Mouse (Mus musculus): ENCODE results near the gene Mbtd1. TPM values are rescaled to one million over a fixed set of nuclear protein-coding genes. Genes with fewer than 3 reads are reported as not detected.
"Not testable (repeated sequence)": the region's sequence is repeated elsewhere in the genome, so short reads cannot be mapped to it uniquely, and the experiment has no call there.

Gene Mbtd1
- polyA plus RNA-seq, 1 experiment from 2014 or later: 50.1 TPM

- H3K36me3 ChIP-seq: peaks cover 5% of the 10 kb centered on the region; the same call in 1 of the 2 replicates
- no peak overlapping the region for H3K27ac ChIP-seq
- 7% methylated on average over 4 of the region's 4 CpGs for whole genome bisulfite sequencing
- ATAC-seq (ENCODE audit: low FRiP score): no peak
- peaks cover 32% of the 10 kb centered on the region for H3K4me1 ChIP-seq
- peak overlapping the region; percentile 98 for H3K4me3 ChIP-seq
- no peaks in the 10 kb centered on the region for H3K9me3 ChIP-seq (replicated peaks)
- H3K4me2 ChIP-seq (replicated peaks): peak overlapping the region; percentile 92
- peak overlapping the region; percentile 94 for H3K9ac ChIP-seq
- no peaks in the 10 kb centered on the region for H3K27me3 ChIP-seq
Measured at GRCm38 (mm10) chr11:93887080-93887447, 1.4 kb downstream of the Mbtd1 start.

GRCm38 (mm10) chr11:93897732-93898131 lies 12.1 kb downstream of the Mbtd1 start:
- Histone ChIP-seq H3K4me3 (no peak overlapping the region), H3K4me1 (no peaks in the 10 kb centered on the region), H3K4me2 (replicated peaks) (no peak overlapping the region), H3K27ac (no peak overlapping the region), H3K36me3 (peaks cover 12% of the 10 kb centered on the region), H3K9ac (no peak overlapping the region), H3K9me3 (replicated peaks) (no peaks in the 10 kb centered on the region), H3K27me3 (no peaks in the 10 kb centered on the region)
- WGBS: 87% methylated on average over 3 of the region's 3 CpGs
- no peak for ATAC-seq (ENCODE audit: low FRiP score)

- Histone ChIP-seq H3K27ac (no peak overlapping the region), H3K4me3 (no peak overlapping the region), H3K27me3 (no peaks in the 10 kb centered on the region), H3K36me3 (peaks cover 57% of the 10 kb centered on the region), H3K4me1 (no peaks in the 10 kb centered on the region), H3K9ac (no peak overlapping the region), H3K9me3 (replicated peaks) (no peaks in the 10 kb centered on the region), H3K4me2 (replicated peaks) (no peak overlapping the region)
- 90% methylated on average over 4 of the region's 4 CpGs for WGBS
- ATAC-seq (ENCODE audit: low FRiP score): no peak
Measured at GRCm38 (mm10) chr11:93906834-93907233, 21.2 kb downstream of the Mbtd1 start.

DNA sequence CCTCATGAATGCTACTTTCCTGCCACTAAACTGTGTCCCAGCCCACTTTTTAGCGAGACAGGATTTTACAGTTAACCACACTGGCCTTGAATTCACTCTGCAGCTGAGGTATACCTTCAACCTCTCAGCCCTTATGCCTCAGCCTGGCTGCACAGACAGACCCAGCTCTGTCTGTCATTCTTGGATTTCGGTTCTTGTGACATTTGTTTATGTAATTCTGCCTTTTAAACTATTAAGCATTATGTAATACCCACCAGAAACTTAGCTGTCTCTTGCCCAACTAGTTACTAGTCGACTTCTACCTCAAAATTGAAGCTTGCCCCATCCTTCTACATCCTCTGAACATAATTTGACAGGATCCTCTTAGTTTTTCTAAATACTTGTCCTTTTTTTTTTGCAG lies 22.2 kb downstream of the Mbtd1 start:
- Histone ChIP-seq H3K4me3 (no peak overlapping the region), H3K9ac (no peak overlapping the region), H3K36me3 (peaks cover 59% of the 10 kb centered on the region), H3K4me1 (no peaks in the 10 kb centered on the region), H3K9me3 (replicated peaks) (no peaks in the 10 kb centered on the region), H3K4me2 (replicated peaks) (no peak overlapping the region), H3K27ac (no peak overlapping the region), H3K27me3 (no peaks in the 10 kb centered on the region)
- no peak for ATAC-seq (ENCODE audit: low FRiP score)
- 87% methylated on average over 3 of the region's 3 CpGs for WGBS

DNA sequence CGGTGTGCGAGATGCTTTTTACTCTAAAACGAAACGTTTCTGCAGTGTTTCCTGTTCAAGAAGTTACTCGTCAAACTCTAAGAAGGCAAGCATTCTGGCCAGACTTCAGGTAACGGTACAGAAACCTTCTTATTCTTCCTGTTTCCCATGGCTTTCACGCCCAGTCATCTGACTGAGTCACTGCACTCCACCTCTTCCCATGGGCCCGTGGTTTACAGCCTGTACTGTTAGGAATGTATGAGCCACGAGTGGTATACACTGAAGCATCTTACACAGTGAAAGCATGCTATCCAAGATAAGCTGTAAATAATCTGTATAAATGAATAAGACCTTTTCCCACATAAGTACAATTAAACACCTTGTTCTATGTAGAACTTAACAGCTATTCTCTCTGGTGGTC lies 23.2 kb downstream of the Mbtd1 start:
- Histone ChIP-seq H3K9me3 (replicated peaks) (no peaks in the 10 kb centered on the region), H3K9ac (no peak overlapping the region), H3K4me1 (no peaks in the 10 kb centered on the region), H3K36me3 (peaks cover 65% of the 10 kb centered on the region), H3K27ac (no peak overlapping the region), H3K27me3 (no peaks in the 10 kb centered on the region), H3K4me3 (no peak overlapping the region), H3K4me2 (replicated peaks) (no peak overlapping the region)
- 94% methylated on average over 9 of the region's 9 CpGs for WGBS
- no peak for ATAC-seq (ENCODE audit: low FRiP score)

DNA sequence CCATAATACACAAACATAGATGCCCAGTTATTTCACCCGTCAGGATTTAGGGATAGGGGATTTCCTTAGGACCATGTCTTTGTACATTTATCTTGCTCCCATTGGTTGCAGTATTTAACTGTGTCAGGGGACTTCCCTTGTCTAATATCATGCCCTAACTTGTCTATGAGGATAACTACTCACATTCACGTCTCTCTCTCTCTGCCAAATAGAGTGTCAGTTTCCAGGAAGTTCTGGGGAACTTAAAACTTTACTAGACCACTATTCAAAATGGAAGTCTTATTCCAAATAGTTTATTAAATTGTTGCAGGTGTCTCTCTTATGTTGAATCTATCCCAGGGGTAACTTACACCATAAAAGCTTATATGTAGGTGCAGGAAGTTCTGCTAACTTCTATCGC lies 26.0 kb downstream of the Mbtd1 start:
- Histone ChIP-seq H3K9me3 (replicated peaks) (no peaks in the 10 kb centered on the region), H3K4me1 (no peaks in the 10 kb centered on the region), H3K4me2 (replicated peaks) (no peak overlapping the region), H3K36me3 (peaks cover 65% of the 10 kb centered on the region), H3K27ac (no peak overlapping the region), H3K4me3 (no peak overlapping the region), H3K9ac (no peak overlapping the region), H3K27me3 (no peaks in the 10 kb centered on the region)
- WGBS: 92% methylated on average over 3 of the region's 3 CpGs
- no peak for ATAC-seq (ENCODE audit: low FRiP score)

DNA sequence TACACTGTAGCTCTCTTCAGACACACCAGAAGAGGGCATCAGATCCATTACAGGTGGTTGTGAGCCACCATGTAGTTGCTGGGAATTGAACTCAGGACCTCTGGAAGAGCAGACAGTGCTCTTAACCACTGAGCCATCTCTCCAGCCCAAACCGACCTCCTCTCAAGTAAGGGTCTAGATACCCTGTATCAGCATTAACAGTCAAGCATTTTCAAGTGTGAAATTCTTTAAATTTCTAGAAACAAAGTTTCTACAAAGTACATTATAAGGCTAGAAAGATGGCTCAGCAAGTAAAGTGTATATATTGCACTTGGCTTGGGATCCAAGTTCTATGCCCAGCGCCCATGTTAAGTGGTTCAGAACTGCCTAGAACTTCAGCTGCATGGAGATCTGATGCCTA lies 29.4 kb downstream of the Mbtd1 start:
- not testable (repeated sequence) for H3K4me2 ChIP-seq (replicated peaks); H3K4me3 ChIP-seq; H3K9ac ChIP-seq; H3K27me3 ChIP-seq; H3K27ac ChIP-seq; H3K4me1 ChIP-seq; H3K9me3 ChIP-seq (replicated peaks); ATAC-seq (ENCODE audit: low FRiP score)
- peaks cover 67% of the 10 kb centered on the region for H3K36me3 ChIP-seq
- WGBS: 97% methylated on average over 2 of the region's 2 CpGs

GRCm38 (mm10) chr11:93929106-93929505 lies 43.5 kb downstream of the Mbtd1 start:
- Histone ChIP-seq H3K27me3 (no peaks in the 10 kb centered on the region), H3K4me2 (replicated peaks) (no peak overlapping the region), H3K27ac (no peak overlapping the region), H3K9me3 (replicated peaks) (no peaks in the 10 kb centered on the region), H3K4me3 (no peak overlapping the region), H3K4me1 (no peaks in the 10 kb centered on the region), H3K9ac (no peak overlapping the region), H3K36me3 (peaks cover 79% of the 10 kb centered on the region)
- no peak for ATAC-seq (ENCODE audit: low FRiP score)

DNA sequence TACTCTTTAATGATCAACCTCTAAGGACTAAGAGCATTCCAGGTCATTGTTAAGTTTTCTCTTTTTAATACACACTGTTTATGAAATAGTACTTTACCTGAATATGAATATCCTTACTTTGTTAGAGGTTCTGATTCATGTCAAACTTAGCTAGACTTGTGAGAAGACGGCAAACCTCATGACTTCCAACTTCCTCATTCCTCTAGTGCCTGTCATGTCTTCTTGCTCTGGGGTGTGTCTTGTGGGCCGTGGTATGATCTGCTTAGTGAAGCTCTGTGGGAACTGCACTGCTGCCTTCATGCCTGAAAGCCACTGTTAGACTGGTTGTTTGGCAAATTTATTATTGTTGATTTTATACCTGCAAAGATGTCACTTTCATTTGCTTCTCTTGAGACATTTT lies 55.3 kb downstream of the Mbtd1 start:
- H3K9ac ChIP-seq: no peak overlapping the region
- H3K9me3 ChIP-seq (replicated peaks): no peaks in the 10 kb centered on the region
- no peak overlapping the region for H3K27ac ChIP-seq
- no peak overlapping the region for H3K4me3 ChIP-seq
- no peaks in the 10 kb centered on the region for H3K27me3 ChIP-seq
- 87% methylated on average over 2 of the region's 2 CpGs for WGBS
- H3K36me3 ChIP-seq: peaks cover 44% of the 10 kb centered on the region
- H3K4me1 ChIP-seq: no peaks in the 10 kb centered on the region
- no peak for ATAC-seq (ENCODE audit: low FRiP score)
- H3K4me2 ChIP-seq (replicated peaks): no peak overlapping the region

DNA sequence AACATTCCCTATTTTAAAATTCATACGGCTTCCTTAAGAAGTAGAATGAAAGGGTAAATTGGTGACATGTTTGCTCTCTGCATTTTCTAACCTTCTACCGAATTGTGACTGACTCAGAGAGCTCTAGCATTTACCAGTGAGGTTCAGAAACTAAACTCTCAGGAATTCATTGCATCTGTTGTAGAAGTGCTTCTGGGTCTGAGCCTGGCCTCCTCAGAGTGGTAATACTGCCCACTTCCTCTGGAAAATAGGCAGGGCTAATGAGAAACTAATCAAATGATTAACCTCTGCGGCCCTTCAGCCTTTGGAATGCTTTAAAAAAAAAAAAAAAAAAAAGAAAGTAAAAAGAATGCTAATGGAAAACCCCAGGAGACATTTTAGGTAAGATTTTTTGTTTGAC lies 59.3 kb downstream of the Mbtd1 start:
- Histone ChIP-seq H3K4me2 (replicated peaks) (no peak overlapping the region), H3K4me1 (no peaks in the 10 kb centered on the region), H3K27ac (no peak overlapping the region), H3K4me3 (no peak overlapping the region), H3K36me3 (peaks cover 38% of the 10 kb centered on the region), H3K27me3 (no peaks in the 10 kb centered on the region), H3K9me3 (replicated peaks) (no peaks in the 10 kb centered on the region), H3K9ac (no peak overlapping the region)
- 79% methylated on average over 3 of the region's 3 CpGs for WGBS
- ATAC-seq (ENCODE audit: low FRiP score): no peak

DNA sequence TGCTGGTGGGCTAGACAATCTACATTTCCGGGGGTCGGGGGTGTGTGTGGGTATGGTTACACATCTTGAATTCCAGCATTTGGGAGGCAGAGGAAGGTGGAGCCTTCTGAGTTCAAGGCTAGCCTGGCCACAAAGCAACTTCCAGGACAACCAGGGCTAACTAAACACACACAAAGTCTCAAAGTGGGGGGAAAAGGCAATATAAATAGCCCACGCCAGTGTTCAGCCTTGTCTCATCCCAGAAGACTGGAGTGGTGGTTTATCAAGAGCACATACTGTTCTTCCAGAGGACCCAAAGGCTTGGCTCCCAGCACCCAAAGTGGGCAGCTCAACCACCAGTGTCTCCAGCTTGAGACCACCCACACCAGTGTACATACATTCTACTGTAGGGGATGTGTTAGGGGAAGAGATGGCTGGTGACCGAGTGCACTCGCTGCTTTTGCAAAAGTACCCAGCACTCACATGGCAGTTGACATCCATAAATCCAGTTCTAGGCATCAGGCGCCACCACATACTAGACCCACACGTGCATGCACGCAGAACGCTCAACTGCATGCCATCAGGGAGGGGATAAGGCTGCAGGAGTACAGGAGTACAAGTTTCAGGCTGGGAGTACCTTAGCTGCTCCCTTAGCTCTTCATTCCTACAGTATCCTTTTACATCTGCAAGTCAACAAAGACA lies 63.4 kb downstream of the Mbtd1 start:
- H3K27ac ChIP-seq: no peak overlapping the region
- no peaks in the 10 kb centered on the region for H3K9me3 ChIP-seq (replicated peaks)
- H3K9ac ChIP-seq: no peak overlapping the region
- peaks cover 57% of the 10 kb centered on the region for H3K36me3 ChIP-seq
- WGBS: 88% methylated on average over 9 of the region's 9 CpGs
- ATAC-seq (ENCODE audit: low FRiP score): no peak
- no peaks in the 10 kb centered on the region for H3K27me3 ChIP-seq
- no peak overlapping the region for H3K4me3 ChIP-seq
- peaks cover 15% of the 10 kb centered on the region for H3K4me1 ChIP-seq
- H3K4me2 ChIP-seq (replicated peaks): no peak overlapping the region

GRCm38 (mm10) chr11:93950045-93950444 lies 64.4 kb downstream of the Mbtd1 start:
- H3K27ac ChIP-seq: no peak overlapping the region
- H3K4me1 ChIP-seq: peaks cover 22% of the 10 kb centered on the region
- ATAC-seq (ENCODE audit: low FRiP score): no peak
- H3K27me3 ChIP-seq: no peaks in the 10 kb centered on the region
- no peak overlapping the region for H3K4me2 ChIP-seq (replicated peaks)
- H3K36me3 ChIP-seq: peaks cover 57% of the 10 kb centered on the region
- no peaks in the 10 kb centered on the region for H3K9me3 ChIP-seq (replicated peaks)
- WGBS: 89% methylated on average over 1 of the region's 1 CpGs
- H3K4me3 ChIP-seq: no peak overlapping the region
- no peak overlapping the region for H3K9ac ChIP-seq

- Histone ChIP-seq H3K36me3 (peaks cover 51% of the 10 kb centered on the region), H3K9ac (no peak overlapping the region), H3K27ac (no peak overlapping the region), H3K9me3 (replicated peaks) (no peaks in the 10 kb centered on the region), H3K27me3 (no peaks in the 10 kb centered on the region), H3K4me2 (replicated peaks) (no peak overlapping the region), H3K4me3 (no peak overlapping the region), H3K4me1 (peaks cover 32% of the 10 kb centered on the region)
- ATAC-seq (ENCODE audit: low FRiP score): no peak
- 59% methylated on average over 5 of the region's 5 CpGs for WGBS
Measured at GRCm38 (mm10) chr11:93952376-93952775, 66.7 kb downstream of the Mbtd1 start.
